ENCODE assay signal across 8 mouse cellular contexts in genomic region chr11:97343619-97344018, GRCm38 (mm10). TPM values are rescaled to one million over a fixed set of nuclear protein-coding genes. Genes with fewer than 3 reads are reported as not detected.
DNase-seq lines count a peak whose midpoint lies in the region; ATAC-seq and TF ChIP-seq lines count a peak whose summit lies in the region.

No protein-coding gene starts in this region.

- dilution Hi-C loops in CH12.LX (cut with MboI; ENCODE audit: extremely low pct_ligation_motif_present, extremely low pct_unique_long_range_greater_than_20kb, low sequenced_read_pairs) = no loop called here

- peak in 1 of 2 experiments; percentile 63; a peak in 2 of 4 replicates for TF ChIP-seq CTCF in CH12.LX (conservative IDR thresholded peaks at IDR 0.05 in 1 of 2, IDR thresholded peaks at IDR 0.05 in 1 of 2; ENCODE audit: low read depth in 2 of 2, low read length in 2 of 2)

- peak; percentile 16 to 47 for DNase-seq in cerebellum, postnatal 14 days
- no peak for DNase-seq in cerebellum, adult 9-10 months
- no peak for DNase-seq in CH12.LX (ENCODE audit: extremely low read depth)
- DNase-seq in forelimb bud, embryonic 11.5 days (ENCODE audit: low read depth, low spot score) = peak; percentile 49
- peak; percentile 39 to 85 for DNase-seq in kidney, postnatal 36 days
- DNase-seq in right cerebral cortex, adult 2 months (ENCODE audit: low spot score in 2 of 2) = no peak
- no peak for DNase-seq in cerebellum, postnatal 10 days

- no peak overlapping the region for H3K4me3 ChIP-seq in CH12.LX (replicated peaks in 1 of 3; ENCODE audit: low read depth in 2 of 3, low read length in 2 of 3, poor library complexity in 1 of 3)

- in situ Hi-C loops in CH12.LX (cut with MboI; ENCODE audit: low pct_ligation_motif_present, low pct_unique_long_range_greater_than_20kb, low sequenced_read_pairs) = no loop called here

- H3K27ac ChIP-seq in CH12.LX (ENCODE audit: insufficient read depth, low read depth) = no peak overlapping the region

- no peaks in the 10 kb centered on the region for H3K79me2 ChIP-seq in CH12.LX (replicated peaks; ENCODE audit: control insufficient read depth, extremely low read depth, insufficient read depth, poor library complexity, severe bottlenecking)

- H3K9me3 ChIP-seq in CH12.LX (replicated peaks; ENCODE audit: low read length) = peaks cover 3% of the 10 kb centered on the region

- H3K36me3 ChIP-seq in CH12.LX (replicated peaks in 1 of 2; ENCODE audit: control insufficient read depth in 1 of 2, insufficient read depth in 1 of 2, low read length in 1 of 2) = no peaks in the 10 kb centered on the region

- H3K4me2 ChIP-seq in CH12.LX (ENCODE audit: insufficient read depth, low read depth, poor library complexity, severe bottlenecking) = no peak overlapping the region

- H3K4me1 ChIP-seq in CH12.LX (ENCODE audit: control insufficient read depth in 1 of 2, insufficient read depth in 2 of 2) = peaks cover 8 to 15% of the 10 kb centered on the region in 2 experiments

- TF ChIP-seq POLR2A in CH12.LX (IDR thresholded peaks at IDR 0.05; ENCODE audit: low read depth, low read length) = no peak

- peak; percentile 23 for TF ChIP-seq RAD21 in CH12.LX (IDR thresholded peaks at IDR 0.05; ENCODE audit: low read depth, low read length)

- peaks cover 24% of the 10 kb centered on the region for H3K27me3 ChIP-seq in CH12.LX (replicated peaks)

- H3K9ac ChIP-seq in CH12.LX (ENCODE audit: insufficient read depth, low read depth) = no peak overlapping the region

- peak; percentile 53 for ATAC-seq in megakaryocyte-erythroid progenitor cell, adult 5-6 weeks (replicated peaks; ENCODE audit: low FRiP score, low TSS enrichment, poor library complexity, severe bottlenecking)

- no peak for TF ChIP-seq EP300 in CH12.LX (IDR thresholded peaks at IDR 0.05; ENCODE audit: low read length)

TF ChIP-seq in CH12.LX, 34 proteins besides CTCF, POLR2A, EP300 and RAD21:
- TF ChIP-seq PAX5 (IDR thresholded peaks at IDR 0.05; ENCODE audit: low read length) (no peak), SMC3 (IDR thresholded peaks at IDR 0.05; ENCODE audit: low read depth, low read length) (peak; percentile 40)

RNA-seq across cellular contexts. Expression of gene Gpr179, which starts 8.3 kb away (rescaled TPM):
- total RNA-seq in CH12.LX (2012; rRNA removed) (0.04 and 0.08 TPM in 2 replicates), CH12.LX (2014; rRNA removed) (not detected in 2 replicates)
- 0.03 and 0.05 TPM in 2 replicates for polyA plus RNA-seq in CH12.LX (2012; ENCODE audit: insufficient read length, low read depth)
- 0.05 TPM in 1 of 2 replicates, not detected in the other for total RNA-seq in megakaryocyte-erythroid progenitor cell, adult 5-6 weeks (2014; fragmentation: Nextera tagmentation)
- not detected in 2 replicates for total RNA-seq in megakaryocyte-erythroid progenitor cell, adult 5-6 weeks (2017)

RNA-seq across cellular contexts. Expression of gene Socs7, which starts 18.7 kb away (rescaled TPM):
- total RNA-seq in CH12.LX (2012; rRNA removed) = 17.0 and 17.4 TPM in 2 replicates
- 10.2 and 11.9 TPM in 2 replicates for total RNA-seq in CH12.LX (2014; rRNA removed)
- polyA plus RNA-seq in CH12.LX (2012; ENCODE audit: insufficient read length, low read depth) = 14.2 and 15.1 TPM in 2 replicates
- 6.0 and 15.8 TPM in 2 replicates for total RNA-seq in megakaryocyte-erythroid progenitor cell, adult 5-6 weeks (2014; fragmentation: Nextera tagmentation)
- 9.0 and 11.8 TPM in 2 replicates for total RNA-seq in megakaryocyte-erythroid progenitor cell, adult 5-6 weeks (2017)

RNA-seq across cellular contexts. Expression of gene Mrpl45, which starts 28.1 kb away (rescaled TPM):
- total RNA-seq in CH12.LX (2012; rRNA removed) = 101 and 106 TPM in 2 replicates
- total RNA-seq in CH12.LX (2014; rRNA removed) = 153 and 158 TPM in 2 replicates
- polyA plus RNA-seq in CH12.LX (2012; ENCODE audit: insufficient read length, low read depth) = 123 and 124 TPM in 2 replicates
- 38.2 and 48.4 TPM in 2 replicates for total RNA-seq in megakaryocyte-erythroid progenitor cell, adult 5-6 weeks (2014; fragmentation: Nextera tagmentation)
- total RNA-seq in megakaryocyte-erythroid progenitor cell, adult 5-6 weeks (2017) = 23.2 and 34.7 TPM in 2 replicates

Comparison
In these comparisons a context has a peak if more than half of its experiments do, and no peak if none do; other contexts are left out.
1. DNase-seq: peak in cerebellum, postnatal 14 days (2 of 2), forelimb bud, embryonic 11.5 days (single experiment) and kidney, postnatal 36 days (2 of 2); none in cerebellum, adult 9-10 months (single experiment), CH12.LX (single experiment), right cerebral cortex, adult 2 months (0 of 2) and cerebellum, postnatal 10 days (0 of 2).